Mouse (Mus musculus): ENCODE measurements around the gene Capn15. TPM values are rescaled to one million over a fixed set of nuclear protein-coding genes. Genes with fewer than 3 reads are reported as not detected.

The Capn15 gene
- 46.8 and 75.2 TPM in 2 replicates for polyA plus RNA-seq (2012; rRNA removed)

GRCm38 (mm10) chr17:25985306-25986294, at the start of gene Capn15:
TSS of gene Capn15 (minus strand) at chr17:25985796.
- Histone ChIP-seq H3K27me3 (ENCODE audit: control insufficient read depth, insufficient read depth, low read length) (no peaks in the 10 kb centered on the region), H3K36me3 (ENCODE audit: control insufficient read depth, insufficient read depth, low read length) (peaks cover 11% of the 10 kb centered on the region), H3K4me1 (ENCODE audit: control insufficient read depth, insufficient read depth, insufficient read length, low read length) (peaks cover 30% of the 10 kb centered on the region), H3K4me3 (ENCODE audit: low read depth, low read length) (peak within 1 kb of the TSS; percentile 82), H3K27ac (ENCODE audit: insufficient read depth, low read depth, low read length) (peak within 1 kb of the TSS; percentile 74)
- TF ChIP-seq CTCF (IDR thresholded peaks at IDR 0.05; ENCODE audit: extremely low read depth, insufficient read length, insufficient replicate concordance, low read depth, low read length) (no peak), POLR2A (IDR thresholded peaks at IDR 0.05; ENCODE audit: low read depth, low read length) (peak; percentile 64; the same call in 1 of the 2 replicates)
- under 1% methylated on average over 91 of the region's 91 CpGs for WGBS

- TF ChIP-seq CTCF (IDR thresholded peaks at IDR 0.05; ENCODE audit: extremely low read depth, insufficient read length, insufficient replicate concordance, low read depth, low read length): no peak
- H3K36me3 ChIP-seq (ENCODE audit: control insufficient read depth, insufficient read depth, low read length): no peaks in the 10 kb centered on the region
- H3K27me3 ChIP-seq (ENCODE audit: control insufficient read depth, insufficient read depth, low read length): no peaks in the 10 kb centered on the region
- H3K4me3 ChIP-seq (ENCODE audit: low read depth, low read length): no peak overlapping the region
- no peaks in the 10 kb centered on the region for H3K4me1 ChIP-seq (ENCODE audit: control insufficient read depth, insufficient read depth, insufficient read length, low read length)
- no peak overlapping the region for H3K27ac ChIP-seq (ENCODE audit: insufficient read depth, low read depth, low read length)
- 81% methylated on average over 6 of the region's 6 CpGs for WGBS
These were observed 46.4 kb upstream of the Capn15 start for GRCm38 (mm10) chr17:26032037-26032436.

GRCm38 (mm10) chr17:26031583-26031982, 46.0 kb upstream of the Capn15 start:
- no peaks in the 10 kb centered on the region for H3K4me1 ChIP-seq (ENCODE audit: control insufficient read depth, insufficient read depth, insufficient read length, low read length)
- no peak overlapping the region for H3K27ac ChIP-seq (ENCODE audit: insufficient read depth, low read depth, low read length)
- 88% methylated on average over 5 of the region's 5 CpGs for WGBS
- no peak for TF ChIP-seq CTCF (IDR thresholded peaks at IDR 0.05; ENCODE audit: extremely low read depth, insufficient read length, insufficient replicate concordance, low read depth, low read length)
- no peak overlapping the region for H3K4me3 ChIP-seq (ENCODE audit: low read depth, low read length)
- H3K36me3 ChIP-seq (ENCODE audit: control insufficient read depth, insufficient read depth, low read length): no peaks in the 10 kb centered on the region
- no peaks in the 10 kb centered on the region for H3K27me3 ChIP-seq (ENCODE audit: control insufficient read depth, insufficient read depth, low read length)

GRCm38 (mm10) chr17:26028261-26028660, 42.7 kb upstream of the Capn15 start:
- Histone ChIP-seq H3K4me3 (ENCODE audit: low read depth, low read length) (no peak overlapping the region), H3K27ac (ENCODE audit: insufficient read depth, low read depth, low read length) (no peak overlapping the region), H3K36me3 (ENCODE audit: control insufficient read depth, insufficient read depth, low read length) (no peaks in the 10 kb centered on the region), H3K27me3 (ENCODE audit: control insufficient read depth, insufficient read depth, low read length) (no peaks in the 10 kb centered on the region), H3K4me1 (ENCODE audit: control insufficient read depth, insufficient read depth, insufficient read length, low read length) (no peaks in the 10 kb centered on the region)
- WGBS: 91% methylated on average over 4 of the region's 4 CpGs
- no peak for TF ChIP-seq POLR2A (IDR thresholded peaks at IDR 0.05; ENCODE audit: low read depth, low read length)
- no peak for TF ChIP-seq CTCF (IDR thresholded peaks at IDR 0.05; ENCODE audit: extremely low read depth, insufficient read length, insufficient replicate concordance, low read depth, low read length)

- TF ChIP-seq CTCF (IDR thresholded peaks at IDR 0.05; ENCODE audit: extremely low read depth, insufficient read length, insufficient replicate concordance, low read depth, low read length) (no peak), POLR2A (IDR thresholded peaks at IDR 0.05; ENCODE audit: low read depth, low read length) (no peak)
- peaks cover 10% of the 10 kb centered on the region; the same call in 1 of the 2 replicates for H3K4me1 ChIP-seq (ENCODE audit: control insufficient read depth, insufficient read depth, insufficient read length, low read length)
- H3K27me3 ChIP-seq (ENCODE audit: control insufficient read depth, insufficient read depth, low read length): no peaks in the 10 kb centered on the region
- no peak overlapping the region for H3K27ac ChIP-seq (ENCODE audit: insufficient read depth, low read depth, low read length)
- H3K36me3 ChIP-seq (ENCODE audit: control insufficient read depth, insufficient read depth, low read length): no peaks in the 10 kb centered on the region
- 95% methylated on average over 9 of the region's 9 CpGs for WGBS
- H3K4me3 ChIP-seq (ENCODE audit: low read depth, low read length): no peak overlapping the region
These were observed 39.1 kb upstream of the Capn15 start for GRCm38 (mm10) chr17:26024674-26025073.

GRCm38 (mm10) chr17:26023966-26024365, 38.4 kb upstream of the Capn15 start:
- no peak overlapping the region for H3K4me3 ChIP-seq (ENCODE audit: low read depth, low read length)

GRCm38 (mm10) chr17:26023181-26023580, 37.6 kb upstream of the Capn15 start:
- Histone ChIP-seq H3K4me3 (ENCODE audit: low read depth, low read length) (no peak overlapping the region), H3K27ac (ENCODE audit: insufficient read depth, low read depth, low read length) (no peak overlapping the region), H3K27me3 (ENCODE audit: control insufficient read depth, insufficient read depth, low read length) (no peaks in the 10 kb centered on the region), H3K4me1 (ENCODE audit: control insufficient read depth, insufficient read depth, insufficient read length, low read length) (peaks cover 10% of the 10 kb centered on the region; the same call in 1 of the 2 replicates), H3K36me3 (ENCODE audit: control insufficient read depth, insufficient read depth, low read length) (no peaks in the 10 kb centered on the region)
- WGBS: 89% methylated on average over 5 of the region's 5 CpGs
- TF ChIP-seq CTCF (IDR thresholded peaks at IDR 0.05; ENCODE audit: extremely low read depth, insufficient read length, insufficient replicate concordance, low read depth, low read length) (no peak), POLR2A (IDR thresholded peaks at IDR 0.05; ENCODE audit: low read depth, low read length) (no peak)

More at GRCm38 (mm10) chr17:26023966-26024365, 38.4 kb upstream of the Capn15 start:
- 90% methylated on average over 8 of the region's 8 CpGs for WGBS
- H3K27me3 ChIP-seq (ENCODE audit: control insufficient read depth, insufficient read depth, low read length): no peaks in the 10 kb centered on the region
- no peak overlapping the region for H3K27ac ChIP-seq (ENCODE audit: insufficient read depth, low read depth, low read length)
- peaks cover 10% of the 10 kb centered on the region; the same call in 1 of the 2 replicates for H3K4me1 ChIP-seq (ENCODE audit: control insufficient read depth, insufficient read depth, insufficient read length, low read length)
- no peaks in the 10 kb centered on the region for H3K36me3 ChIP-seq (ENCODE audit: control insufficient read depth, insufficient read depth, low read length)
- TF ChIP-seq CTCF (IDR thresholded peaks at IDR 0.05; ENCODE audit: extremely low read depth, insufficient read length, insufficient replicate concordance, low read depth, low read length): no peak
- TF ChIP-seq POLR2A (IDR thresholded peaks at IDR 0.05; ENCODE audit: low read depth, low read length): no peak

All from small intestine, adult 2 months (tissue).